Mouse (Mus musculus): ENCODE results near the gene Rdh16f1. TPM values are rescaled to one million over a fixed set of nuclear protein-coding genes. Genes with fewer than 3 reads are reported as not detected.
"Not testable (repeated sequence)": the region's sequence is repeated elsewhere in the genome, so short reads cannot be mapped to it uniquely, and the experiment has no call there.

Gene Rdh16f1
- total RNA-seq, 2 experiments from 2014 or later: 2.3 to 2.5 TPM

- DNase-seq (ENCODE audit: low spot score in 2 of 2): no peak
Measured at GRCm38 (mm10) chr10:127825386-127825785, 65.8 kb downstream of the Rdh16f1 start.

- DNase-seq (ENCODE audit: low spot score in 2 of 2): no peak
Measured at GRCm38 (mm10) chr10:127829121-127829520, 69.5 kb downstream of the Rdh16f1 start.

DNA sequence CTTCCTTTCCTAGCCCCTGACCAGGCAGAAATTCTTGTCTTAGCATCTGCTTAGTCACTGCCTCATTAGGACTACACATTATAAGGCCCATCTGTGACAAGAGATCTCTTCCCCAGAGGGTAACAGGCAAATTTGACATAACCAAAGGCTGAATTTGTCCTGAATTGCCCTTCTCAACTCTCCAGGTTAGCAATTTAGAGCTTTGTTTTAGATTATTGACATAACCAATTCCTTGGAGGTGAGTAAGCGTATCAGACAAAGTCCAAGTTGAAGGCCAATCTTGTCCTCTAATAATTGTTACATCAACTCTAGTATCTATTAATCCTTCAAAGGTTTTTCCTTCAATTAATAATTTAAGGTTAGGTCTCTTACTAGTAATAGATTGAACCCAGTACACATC lies 74.6 kb downstream of the Rdh16f1 start:
- not testable (repeated sequence) for DNase-seq (ENCODE audit: low spot score in 2 of 2)

DNA sequence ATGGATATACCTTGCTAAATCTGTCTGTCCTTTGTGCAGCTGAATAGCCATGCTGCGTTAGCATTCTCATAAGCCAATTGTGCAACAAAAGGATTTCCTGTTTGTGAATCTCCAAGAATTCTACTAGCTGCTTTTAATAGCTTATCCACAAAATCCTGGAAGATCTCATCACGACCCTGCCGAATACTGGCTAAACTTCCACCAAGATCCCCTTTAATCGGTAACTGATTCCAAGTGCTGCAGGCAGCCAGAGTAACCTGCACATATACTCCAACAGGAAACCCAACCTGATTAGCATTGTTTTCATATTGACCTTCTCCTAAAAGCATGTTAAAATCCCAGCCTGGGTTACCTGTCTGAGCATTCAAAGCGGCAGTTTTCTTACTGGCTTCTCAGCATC lies 75.7 kb downstream of the Rdh16f1 start:
- no peak for DNase-seq (ENCODE audit: low spot score in 2 of 2)

- not testable (repeated sequence) for DNase-seq (ENCODE audit: low spot score in 2 of 2)
Measured at GRCm38 (mm10) chr10:127837793-127838192, 78.2 kb downstream of the Rdh16f1 start.

- no peak for DNase-seq (ENCODE audit: low spot score in 2 of 2)
Measured at GRCm38 (mm10) chr10:127838539-127838938, 79.0 kb downstream of the Rdh16f1 start.

DNA sequence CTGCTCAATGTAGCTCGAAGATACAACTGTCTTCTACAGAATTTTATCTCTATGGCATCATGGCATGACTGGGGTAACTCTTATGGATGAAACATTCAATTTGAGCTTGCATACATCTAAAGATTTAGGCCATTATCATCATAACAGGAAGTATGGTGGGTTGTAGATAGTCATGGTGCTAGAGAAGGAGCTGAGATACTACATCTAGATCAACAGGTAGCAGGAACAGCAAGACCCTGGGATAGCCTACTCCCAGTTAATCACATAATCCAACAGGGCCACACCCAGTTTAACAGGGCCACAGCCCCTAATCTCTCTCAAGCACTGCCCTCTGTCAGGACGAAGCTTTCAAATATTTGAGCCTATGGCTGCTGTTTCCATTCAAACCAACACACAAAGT lies 81.2 kb downstream of the Rdh16f1 start:
- DNase-seq (ENCODE audit: low spot score in 2 of 2): no peak

Other genes with a start within 250 kb of the Rdh16f1 start
- gene Ndufa4l2, start 244.8 kb upstream of the Rdh16f1 start, total RNA-seq (2021): 10 to 100 TPM; 57.2 to 71.7 TPM
- 10 to 100 TPM; 66.7 to 69.4 TPM for gene Shmt2, start 237.3 kb upstream of the Rdh16f1 start, total RNA-seq (2021)
- 10 to 100 TPM; 13.6 to 14.0 TPM for gene Nxph4, start 225.2 kb upstream of the Rdh16f1 start, total RNA-seq (2021)
- 100 to 1,000 TPM; 283 to 301 TPM for gene Lrp1, start 138.6 kb upstream of the Rdh16f1 start, total RNA-seq (2021)
- gene Stat6, start 116.8 kb upstream of the Rdh16f1 start, total RNA-seq (2021): 10 to 100 TPM; 72.7 to 78.0 TPM
- 10 to 100 TPM; 11.6 to 13.2 TPM for gene Nemp1, start 92.9 kb upstream of the Rdh16f1 start, total RNA-seq (2021)
- gene Nab2, start 91.2 kb upstream of the Rdh16f1 start, total RNA-seq (2021): 10 to 100 TPM; 22.8 to 24.4 TPM
- gene Myo1a, start 54.6 kb upstream of the Rdh16f1 start, total RNA-seq (2021): 1 to 10 TPM; 1.6 to 2.1 TPM
- gene Tac2, start 35.3 kb upstream of the Rdh16f1 start, total RNA-seq (2021): under 1 TPM in 1 of 2 experiments, not detected in 1; 0.48 TPM
- gene Zbtb39, start 20.2 kb upstream of the Rdh16f1 start, total RNA-seq (2021): 10 to 100 TPM; 16.2 to 17.4 TPM
- gene Gpr182, start 8.1 kb upstream of the Rdh16f1 start, total RNA-seq (2021): 10 to 100 TPM; 13.7 to 17.4 TPM
- gene Rdh1, start 66 bp upstream of the Rdh16f1 start, total RNA-seq (2021): 1 to 10 TPM; 1.3 to 1.9 TPM
- 1 to 10 TPM in 1 of 2 experiments, not detected in 1; 4.3 TPM for gene Rdh9, start 16.6 kb downstream of the Rdh16f1 start, total RNA-seq (2021)
- 1 to 10 TPM in 1 of 2 experiments, under 1 TPM in 1; 0.28 to 2.1 TPM for gene Rdh16, start 41.4 kb downstream of the Rdh16f1 start, total RNA-seq (2021)
- gene Rdh19, start 90.1 kb downstream of the Rdh16f1 start, total RNA-seq (2021): 1 to 10 TPM in 1 of 2 experiments, under 1 TPM in 1; 0.23 to 7.3 TPM
- under 1 TPM; 0.82 to 0.90 TPM for gene Rdh16f2, start 106.7 kb downstream of the Rdh16f1 start, total RNA-seq (2021)
- gene Rdh7, start 129.0 kb downstream of the Rdh16f1 start, total RNA-seq (2021): 10 to 100 TPM in 1 of 2 experiments, under 1 TPM in 1; 0.95 to 46.8 TPM
- gene Sdr9c7, start 138.7 kb downstream of the Rdh16f1 start, total RNA-seq (2021): under 1 TPM in 1 of 2 experiments, not detected in 1; 0.25 TPM
- gene Hsd17b6, start 247.8 kb downstream of the Rdh16f1 start, total RNA-seq (2021): 1 to 10 TPM in 1 of 2 experiments, under 1 TPM in 1; 0.22 to 8.9 TPM

All from adrenal gland, postnatal 4 days (tissue).